Mouse (Mus musculus) cerebellum, postnatal 25 days (tissue): ENCODE measurements around the gene Sipa1l2.
A peak's percentile ranks its signal among the peaks of the same experiment; 100 is the strongest.

ENCODE experiments used
- DNase-seq, 2 experiments: peaks; one replicate each; pipeline ENCODE4 v3.0.0; 2021; ENCODE audit warnings: mixed read lengths in 2 of 2

The Sipa1l2 gene

DNA sequence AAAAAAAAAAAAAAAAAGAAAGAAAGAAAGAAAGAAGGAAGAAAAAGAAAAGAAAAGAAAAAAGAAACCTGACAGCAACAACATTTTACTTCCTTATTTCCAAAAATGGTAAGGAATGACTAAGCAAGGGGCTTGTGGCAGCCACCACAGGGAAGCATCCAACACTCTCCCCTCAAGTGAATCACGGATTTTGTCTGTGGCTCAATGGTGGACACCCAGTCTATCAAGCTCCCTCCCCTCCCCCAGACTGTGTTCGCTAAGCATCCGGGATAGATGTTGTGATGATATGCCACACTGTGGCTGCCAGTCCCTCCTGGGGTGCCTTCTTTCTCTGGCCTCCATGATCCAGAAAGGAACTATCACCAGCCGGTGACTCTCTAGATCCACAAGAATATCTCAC is 6.5 kb upstream of the Sipa1l2 start:
- no peak for DNase-seq

GRCm38 (mm10) chr8:125574280-125574679 is 4.7 kb upstream of the Sipa1l2 start:
- DNase-seq, result peak in 1 of 2 experiments; percentile 60

- peak; percentile 67 to 79 for DNase-seq
Observed at GRCm38 (mm10) chr8:125572246-125572645, 2.6 kb upstream of the Sipa1l2 start.

GRCm38 (mm10) chr8:125570835-125571465 is 1.3 kb upstream of the Sipa1l2 start:
- DNase-seq, result peak in 1 of 2 experiments; percentile 60

- no peak for DNase-seq
Observed at GRCm38 (mm10) chr8:125570389-125570788, 781 bp upstream of the Sipa1l2 start.

GRCm38 (mm10) chr8:125568851-125569532 is 616 bp downstream of the Sipa1l2 start:
- peak in 1 of 2 experiments; percentile 66 for DNase-seq

GRCm38 (mm10) chr8:125568421-125568850 is 1.2 kb downstream of the Sipa1l2 start:
- DNase-seq, result peak in 1 of 2 experiments; percentile 49

DNA sequence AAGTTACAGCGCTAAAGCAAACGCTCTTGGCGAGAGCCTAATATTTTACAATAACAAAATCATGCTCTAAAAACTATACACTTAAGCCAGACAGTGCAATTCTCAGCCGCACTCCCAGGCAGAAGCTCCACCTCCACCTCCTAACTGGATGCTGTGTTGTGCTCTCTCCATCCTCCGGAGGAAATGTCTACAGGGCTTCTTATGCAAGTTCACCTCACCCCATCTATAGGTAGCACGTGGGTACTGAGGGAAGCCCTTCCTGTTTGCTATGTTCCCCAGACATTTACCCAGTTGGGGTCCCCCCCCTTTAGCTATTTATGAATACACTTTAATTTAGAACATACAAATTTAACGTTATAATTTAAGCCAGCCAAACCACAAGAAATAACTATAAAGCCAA is 2.0 kb downstream of the Sipa1l2 start:
- peak in 1 of 2 experiments; percentile 47 for DNase-seq

DNA sequence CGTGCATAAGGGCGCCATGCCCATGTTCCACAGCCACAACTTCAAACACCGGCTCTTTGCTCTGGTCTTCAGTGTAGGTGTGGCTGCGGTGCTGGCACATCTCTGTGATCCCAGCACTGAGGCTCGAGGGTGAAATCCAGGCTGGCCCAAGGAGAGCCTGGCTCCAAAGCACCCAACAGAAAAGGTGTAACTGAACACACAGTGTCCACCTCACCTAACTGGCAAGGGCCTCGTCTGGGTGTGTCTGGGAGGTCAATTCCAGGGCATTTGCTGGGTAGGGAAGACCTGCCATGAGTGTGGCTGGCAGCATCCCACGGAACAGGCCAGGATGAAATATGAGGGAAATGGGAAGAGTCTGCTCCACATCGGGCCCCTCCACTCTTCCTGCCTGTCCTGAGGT is 6.7 kb downstream of the Sipa1l2 start:
- no peak for DNase-seq

DNA sequence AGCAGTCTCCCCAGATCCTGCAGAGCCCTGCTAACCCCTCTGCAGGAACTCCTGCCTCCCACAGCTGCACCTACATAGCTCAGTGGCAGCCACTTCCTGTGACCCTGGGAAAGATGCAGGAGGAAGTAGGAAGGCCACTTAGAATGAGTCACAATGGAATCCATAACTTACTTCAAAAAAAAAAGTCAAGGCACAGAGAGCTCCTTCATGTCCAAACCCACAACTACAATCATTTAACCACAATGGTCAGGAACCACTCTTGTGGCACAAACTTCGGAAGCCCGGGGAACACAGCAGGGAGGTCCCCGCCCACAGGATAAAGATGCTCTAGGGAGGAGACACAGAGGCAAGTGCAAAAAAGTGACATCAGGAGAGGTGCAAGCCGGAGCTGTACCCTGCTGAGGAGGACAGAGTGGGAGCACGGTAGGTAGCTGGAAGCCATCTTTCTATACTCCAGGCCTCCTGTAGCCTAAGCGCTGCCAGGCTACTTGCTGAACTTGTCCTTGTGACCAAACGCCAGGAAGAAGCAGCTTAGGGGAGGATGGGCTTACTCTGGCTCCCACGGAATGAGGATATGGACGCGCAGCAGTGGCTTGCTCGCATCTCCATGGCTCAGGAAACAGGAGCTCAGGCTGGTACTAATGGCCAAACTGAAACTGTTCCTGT is 8.7 kb downstream of the Sipa1l2 start:
- peak; percentile 49 to 53 for DNase-seq

DNA sequence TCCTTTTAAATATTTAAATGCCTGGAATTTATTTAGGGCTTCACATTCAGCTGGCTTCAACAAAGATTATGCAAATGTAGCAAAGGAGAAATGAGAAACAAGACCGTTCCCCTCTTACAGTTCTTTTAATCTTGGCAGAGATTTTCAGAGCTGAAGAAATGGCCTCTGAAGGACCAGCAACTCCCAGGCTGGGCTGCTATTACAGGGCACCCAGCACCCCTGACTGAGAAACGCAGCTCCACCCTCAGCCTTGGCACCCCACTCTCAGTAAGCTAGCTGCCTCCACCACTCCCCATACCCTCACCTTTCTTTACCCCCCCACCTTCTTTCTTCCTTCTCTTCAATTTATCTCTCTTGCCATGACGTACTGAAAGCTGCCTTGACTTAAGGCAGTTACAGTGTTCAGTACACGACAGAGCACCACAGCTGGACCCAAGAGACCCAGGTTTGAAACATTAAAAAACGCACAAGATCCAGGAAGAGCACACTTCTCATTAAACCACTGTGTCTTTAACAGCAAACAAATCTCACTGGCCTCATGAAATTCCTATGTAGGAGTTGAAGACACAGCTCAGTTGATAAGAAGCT is 10.4 kb downstream of the Sipa1l2 start:
- no peak for DNase-seq

DNA sequence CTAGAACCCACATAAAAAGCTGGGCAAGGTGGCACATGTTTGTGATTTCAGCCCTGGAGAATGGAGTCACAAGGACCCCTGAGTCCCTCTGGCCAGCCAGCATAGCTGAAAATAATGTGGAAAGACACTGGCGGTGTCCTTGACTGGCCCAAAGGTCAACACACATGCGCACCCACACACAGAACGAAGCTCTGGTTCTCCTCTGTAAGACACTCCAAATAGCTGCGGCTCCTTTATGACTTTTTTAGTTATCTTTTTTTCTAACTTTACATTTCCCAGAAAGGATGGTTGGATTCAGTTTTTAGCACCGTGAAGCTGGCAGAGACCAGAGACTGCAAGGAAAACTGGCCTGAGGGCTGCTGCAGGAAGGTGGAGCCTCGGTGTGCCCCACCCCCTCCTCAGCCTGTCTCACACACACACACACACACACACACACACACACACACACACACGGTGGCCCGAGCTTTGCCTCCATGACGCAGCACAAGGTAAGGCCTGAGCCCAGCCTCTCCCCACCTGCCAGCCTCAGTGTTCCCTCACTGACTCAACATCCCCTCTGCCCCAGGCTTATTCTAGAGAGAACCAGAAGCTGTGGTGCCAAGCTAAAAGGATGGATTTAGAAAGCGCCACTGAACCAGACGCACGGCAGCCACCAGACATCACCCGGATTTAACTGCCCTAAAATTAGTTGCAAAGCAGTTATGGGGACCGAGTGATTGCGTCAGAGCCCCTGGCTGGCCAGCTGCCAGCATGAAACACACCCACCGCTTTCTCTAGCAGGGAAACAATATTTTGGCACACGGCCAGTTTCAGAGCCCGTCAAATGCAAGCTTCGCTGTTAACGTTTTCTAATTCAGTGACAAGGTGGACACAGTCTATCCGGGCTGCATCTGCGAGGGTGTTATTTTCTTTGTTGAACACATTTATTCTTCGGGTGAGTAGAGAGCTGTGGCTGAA is 11.2 kb downstream of the Sipa1l2 start:
- peak; percentile 64 to 69 for DNase-seq

DNA sequence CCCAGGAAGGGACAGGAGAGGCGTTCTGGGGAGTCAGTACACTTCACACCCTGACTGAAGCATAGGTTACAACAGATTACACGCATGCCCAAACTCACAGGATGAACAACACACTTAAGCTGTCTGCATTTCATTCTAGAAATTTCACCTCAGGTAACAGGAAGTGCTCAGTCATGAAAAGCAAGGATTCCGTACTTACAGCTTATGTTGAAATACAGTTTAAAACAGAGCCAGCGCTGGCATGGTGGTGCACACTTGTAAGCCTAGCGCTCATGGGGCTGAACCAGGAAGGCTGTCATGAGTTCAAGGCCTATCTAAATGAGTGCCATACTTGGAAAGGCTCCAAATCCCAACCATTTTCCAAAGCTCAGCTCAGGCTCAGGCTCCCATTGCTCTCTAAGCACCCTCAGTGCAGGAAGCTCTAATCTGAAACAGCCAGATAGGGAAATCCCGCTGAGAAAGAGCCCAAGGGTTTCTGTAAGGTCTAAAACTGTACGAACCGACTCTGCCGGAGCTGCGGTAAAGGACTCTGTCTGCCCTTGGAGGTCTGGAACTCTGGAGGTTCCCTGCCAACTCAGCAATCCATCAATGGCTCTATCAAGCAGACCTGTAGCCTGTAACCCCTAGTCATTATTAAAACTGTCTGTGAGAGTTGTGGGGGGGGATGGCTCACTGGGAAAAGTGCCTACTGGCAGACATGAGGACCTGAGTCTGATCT is 12.1 kb downstream of the Sipa1l2 start:
- DNase-seq, result no peak

DNA sequence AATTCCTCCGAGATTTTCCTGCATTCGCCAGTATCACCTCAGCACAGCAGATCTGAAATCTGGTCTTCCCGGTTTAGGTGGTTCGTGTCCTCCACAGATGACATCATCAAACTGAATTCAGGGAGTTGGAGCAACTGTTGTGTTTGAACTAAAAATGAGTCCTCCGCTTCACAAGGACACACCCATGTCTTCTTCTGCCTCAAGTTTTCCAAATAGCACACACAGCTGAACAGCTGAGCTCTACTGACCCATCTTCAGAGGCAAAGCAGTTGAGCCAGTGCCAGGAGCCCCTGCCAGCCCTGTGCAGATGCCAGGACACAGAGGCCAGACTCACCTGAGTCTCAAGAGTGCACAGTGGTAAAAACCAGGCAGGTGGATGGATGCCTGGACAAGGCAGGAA is 12.9 kb downstream of the Sipa1l2 start:
- peak; percentile 51 to 67 for DNase-seq

GRCm38 (mm10) chr8:125550567-125550966 is 19.0 kb downstream of the Sipa1l2 start:
- DNase-seq, result no peak

- peak in 1 of 2 experiments; percentile 66 for DNase-seq
Observed at GRCm38 (mm10) chr8:125547296-125547695, 22.3 kb downstream of the Sipa1l2 start.

DNA sequence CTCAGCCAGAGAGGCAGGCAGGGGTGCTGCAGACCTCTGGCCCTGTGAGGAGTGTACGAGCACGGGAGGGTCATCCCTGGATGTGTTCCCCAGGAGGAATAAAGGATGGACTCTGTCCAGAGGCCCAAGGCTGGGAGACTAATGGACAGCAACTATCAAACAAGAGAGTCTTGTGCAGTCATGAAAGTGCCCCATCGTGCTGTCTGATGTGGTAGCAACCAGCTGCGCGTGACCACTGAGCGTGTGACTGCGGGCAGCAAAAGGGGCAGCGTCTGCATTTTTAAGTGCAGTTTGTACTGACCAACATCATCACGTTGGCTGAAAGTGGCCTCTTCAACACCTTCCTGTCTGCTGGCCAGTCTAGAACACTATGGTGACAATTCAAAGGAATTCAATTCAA is 23.7 kb downstream of the Sipa1l2 start:
- no peak for DNase-seq

DNA sequence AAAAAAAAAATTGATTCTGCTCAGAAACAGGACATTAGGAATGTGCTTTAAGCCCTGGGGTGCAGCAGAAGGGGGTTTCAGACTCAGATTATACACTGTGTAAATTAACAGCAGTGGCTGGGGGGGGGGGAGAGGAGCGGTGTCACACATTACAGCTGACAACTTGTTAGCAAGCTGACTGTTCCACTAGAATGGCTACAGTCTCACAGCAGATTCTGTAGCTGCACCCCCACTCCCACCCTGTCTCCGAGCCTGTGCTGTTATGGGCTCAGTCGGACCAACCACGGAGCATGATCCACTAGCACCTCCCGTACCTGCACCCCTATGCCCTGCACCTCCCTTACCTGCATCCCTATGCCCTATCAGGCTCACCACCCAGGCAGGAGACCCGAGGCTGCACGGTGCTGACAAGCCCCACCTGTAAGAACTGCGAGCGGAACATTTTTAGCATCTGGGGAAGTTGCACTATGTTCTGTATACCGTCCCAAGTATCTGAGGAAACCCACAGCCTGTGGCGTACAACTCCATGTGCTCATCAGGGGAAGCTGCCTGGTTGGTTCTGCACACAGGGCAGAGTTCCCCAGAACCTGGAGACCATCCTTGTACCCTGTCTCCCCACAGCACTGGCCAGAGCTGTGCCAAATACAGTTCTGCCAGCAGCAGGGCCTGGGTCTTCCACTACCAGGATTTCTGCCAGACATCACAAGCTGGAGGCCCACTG is 26.6 kb downstream of the Sipa1l2 start:
- DNase-seq, result no peak

DNA sequence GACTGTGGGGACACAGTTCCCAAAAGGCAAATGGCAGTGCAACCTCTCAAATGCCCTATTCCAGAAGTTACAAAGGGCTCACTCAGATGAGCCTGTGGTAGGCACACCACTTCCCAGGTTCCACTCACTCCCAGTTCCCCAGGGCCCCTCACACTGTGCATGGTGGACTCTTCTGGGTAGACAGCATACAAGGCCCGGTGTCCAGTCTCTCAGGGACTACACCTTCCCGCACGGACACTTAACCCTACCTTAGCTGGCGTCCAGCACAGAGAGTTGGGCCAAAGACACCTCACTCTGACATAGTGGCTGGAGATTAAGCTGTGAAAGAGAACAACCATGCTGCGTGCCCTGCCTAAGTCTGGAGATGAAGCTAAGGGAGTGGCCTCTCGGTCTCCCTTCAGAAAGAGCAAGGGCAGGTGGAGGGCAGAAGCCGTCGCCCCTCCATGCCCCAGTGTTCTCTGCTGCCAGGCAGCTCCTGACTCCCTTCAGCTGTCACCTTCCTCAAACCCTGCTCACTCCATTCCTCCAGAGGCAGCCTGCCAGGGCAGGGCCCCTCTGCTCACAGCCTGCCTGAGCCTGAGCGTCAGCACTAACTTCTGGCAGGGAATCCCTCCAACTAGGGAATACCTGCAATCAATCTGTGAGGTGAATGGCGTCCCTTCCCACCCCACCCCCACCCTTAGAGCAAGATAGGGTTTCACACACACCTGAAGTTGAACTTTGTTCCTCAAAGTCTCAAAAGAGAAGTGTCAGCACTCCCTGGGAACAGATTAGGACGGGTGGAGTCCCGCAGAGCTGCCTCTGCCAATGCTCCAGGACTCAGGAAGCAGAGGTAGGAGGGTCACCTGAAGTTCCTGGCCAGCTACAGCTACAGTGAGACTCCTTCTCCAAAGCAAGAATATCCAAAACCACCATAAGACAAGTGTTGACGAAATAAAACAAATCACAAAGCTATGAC is 30.3 kb downstream of the Sipa1l2 start:
- peak in 1 of 2 experiments; percentile 27 for DNase-seq

DNA sequence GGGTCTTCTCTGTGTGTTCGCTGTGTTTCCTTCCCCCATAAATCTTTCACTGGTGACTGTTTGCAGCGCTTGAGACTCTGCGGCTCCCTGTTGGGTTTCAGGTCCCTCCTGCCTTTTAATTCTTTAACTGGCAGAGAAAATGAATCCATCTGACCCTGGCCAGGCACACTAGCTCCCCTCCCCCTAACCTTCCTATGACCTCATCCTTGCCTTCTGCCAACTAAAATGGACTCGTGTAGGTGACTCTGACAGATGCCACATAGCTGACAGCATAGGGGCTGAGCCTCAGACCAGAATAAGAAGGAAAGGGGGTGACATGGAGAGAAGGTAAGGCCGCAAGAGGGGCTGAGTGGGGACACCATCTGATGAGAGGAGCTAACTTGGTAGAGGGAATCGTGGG is 31.3 kb downstream of the Sipa1l2 start:
- peak in 1 of 2 experiments; percentile 42 for DNase-seq
